Comparison of ENCODE assay signal across 8 mouse cellular contexts in the genomic region with DNA sequence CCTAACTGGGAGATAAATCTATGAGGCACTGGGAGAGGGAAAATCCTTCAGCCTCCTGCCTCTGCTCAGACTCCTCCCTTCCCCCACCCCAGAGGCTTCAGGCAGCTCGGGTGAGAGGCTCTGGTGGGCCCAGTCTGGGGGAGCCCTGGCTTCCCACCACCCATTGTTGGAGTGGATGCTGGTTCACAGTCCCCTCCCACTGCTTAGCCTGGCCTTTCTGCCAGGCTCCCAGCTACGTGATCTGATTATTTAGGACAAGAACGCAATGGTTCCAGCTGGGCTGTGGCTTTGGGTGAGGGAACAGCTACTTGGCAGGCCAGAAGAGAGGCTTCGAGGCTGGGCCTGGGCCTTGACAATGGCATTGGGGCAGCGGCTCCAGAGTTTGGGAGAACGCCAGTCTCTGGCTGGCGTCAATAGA. TPM values are rescaled to one million over a fixed set of nuclear protein-coding genes. Genes with fewer than 3 reads are reported as not detected.
A peak's percentile ranks its signal among the peaks of the same experiment; 100 is the strongest.
DNase-seq lines count a peak whose midpoint lies in the region; ATAC-seq lines count a peak whose summit lies in the region.

No protein-coding gene starts in this region.

- H3K27me3 ChIP-seq in heart, embryonic 14.5 days (ENCODE audit: control insufficient read depth, insufficient read depth, low read length) = no peaks in the 10 kb centered on the region; the same call in 1 of the 2 replicates
- no peaks in the 10 kb centered on the region for H3K27me3 ChIP-seq in hindbrain, embryonic 11.5 days (ENCODE audit: control insufficient read depth, insufficient read depth, low read length)

- no peak for ATAC-seq in heart, embryonic 14.5 days (ENCODE audit: insufficient number of reproducible peaks, insufficient read depth, low FRiP score, low read depth)
- peak; percentile 90 for ATAC-seq in hindbrain, embryonic 11.5 days (ENCODE audit: low FRiP score)

- no peak for DNase-seq in heart, postnatal 4 days
- peak; percentile 43 to 50 for DNase-seq in adrenal gland, postnatal 4 days (ENCODE audit: low spot score in 2 of 2)
- DNase-seq in hindbrain, embryonic 11.5 days (ENCODE audit: low spot score) = peak; percentile 68
- DNase-seq in left cerebral cortex, postnatal 36 days (ENCODE audit: low spot score in 2 of 2) = peak; percentile 25 to 27
- DNase-seq in right cerebral cortex, adult 18-20 months = peak; percentile 63
- DNase-seq in thymus, postnatal 0 days (ENCODE audit: low spot score) = no peak
- no peak for DNase-seq in gastrocnemius, postnatal 36 days

- no peak overlapping the region for H3K4me2 ChIP-seq in heart, embryonic 14.5 days (ENCODE audit: low read length)
- no peak overlapping the region for H3K4me2 ChIP-seq in hindbrain, embryonic 11.5 days (replicated peaks; ENCODE audit: low read depth, low read length)

- H3K36me3 ChIP-seq in heart, embryonic 14.5 days (ENCODE audit: control insufficient read depth, insufficient read depth, low read length) = no peaks in the 10 kb centered on the region
- H3K36me3 ChIP-seq in hindbrain, embryonic 11.5 days (ENCODE audit: control insufficient read depth, insufficient read depth, low read length) = no peaks in the 10 kb centered on the region

- H3K27ac ChIP-seq in heart, embryonic 14.5 days (replicated peaks in 1 of 2; ENCODE audit: control insufficient read depth in 1 of 2, insufficient read depth in 1 of 2, low read depth in 2 of 2, low read length in 2 of 2) = no peak overlapping the region
- H3K27ac ChIP-seq in hindbrain, embryonic 11.5 days (ENCODE audit: low read depth, low read length) = peak overlapping the region; percentile 78

- H3K4me3 ChIP-seq in heart, embryonic 14.5 days (ENCODE audit: control insufficient read depth in 1 of 2, insufficient read depth in 1 of 2, low read depth in 1 of 2, low read length in 2 of 2) = no peak overlapping the region
- no peak overlapping the region for H3K4me3 ChIP-seq in hindbrain, embryonic 11.5 days (ENCODE audit: low read depth, low read length)

- WGBS in heart, embryonic 14.5 days = 49% methylated on average over 7 of the region's 7 CpGs
- 33% methylated on average over 7 of the region's 7 CpGs for WGBS in hindbrain, embryonic 11.5 days

- H3K9me3 ChIP-seq in heart, embryonic 14.5 days (ENCODE audit: control insufficient read depth, low read length) = no peaks in the 10 kb centered on the region
- H3K9me3 ChIP-seq in hindbrain, embryonic 11.5 days (ENCODE audit: control insufficient read depth, low read length) = no peaks in the 10 kb centered on the region

- peaks cover 7 to 12% of the 10 kb centered on the region in 2 experiments for H3K4me1 ChIP-seq in heart, embryonic 14.5 days (ENCODE audit: control insufficient read depth in 2 of 2, insufficient read depth in 2 of 2, low read length in 2 of 2)
- H3K4me1 ChIP-seq in hindbrain, embryonic 11.5 days (replicated peaks; ENCODE audit: control insufficient read depth, insufficient read depth, low read length) = peaks cover 10% of the 10 kb centered on the region

- intact Hi-C loops in left cerebral cortex, postnatal 36 days (cut with DNase I) = no loop called here
- intact Hi-C loops in gastrocnemius, postnatal 36 days (cut with DNase I) = no loop called here

- peak overlapping the region; percentile 8; the same call in 1 of the 2 replicates for H3K9ac ChIP-seq in heart, embryonic 14.5 days (ENCODE audit: low read length)
- peak overlapping the region; percentile 47 for H3K9ac ChIP-seq in hindbrain, embryonic 11.5 days (ENCODE audit: low read depth, low read length)

RNA-seq across cellular contexts. Expression of a gene that starts 30.6 kb away (rescaled TPM):
- polyA plus RNA-seq in heart, embryonic 14.5 days (2014; fragmentation: Nextera tagmentation; extraction: Ambion mirVana) = 2.2 and 3.0 TPM in 2 replicates
- 1 to 10 TPM; 8.9 to 9.0 TPM for total RNA-seq in heart, postnatal 4 days (2021)
- total RNA-seq in adrenal gland, postnatal 4 days (2021) = 10 to 100 TPM; 10.1 to 15.9 TPM
- polyA plus RNA-seq in hindbrain, embryonic 11.5 days (2014; fragmentation: Nextera tagmentation; extraction: Ambion mirVana) = 17.4 and 21.2 TPM in 2 replicates
- 1 to 10 TPM; 6.2 to 7.4 TPM for total RNA-seq in left cerebral cortex, postnatal 36 days (2021)
- polyA plus RNA-seq in thymus, postnatal 0 days (2015; fragmentation: Nextera tagmentation; extraction: Ambion mirVana) = 1.4 and 1.5 TPM in 2 replicates
- 10 to 100 TPM; 14.1 to 15.9 TPM for total RNA-seq in gastrocnemius, postnatal 36 days (2021)

Comparison
In these comparisons a context has a peak if more than half of its experiments do, and no peak if none do; other contexts are left out.
1. DNase-seq: peak in adrenal gland, postnatal 4 days (2 of 2), hindbrain, embryonic 11.5 days (single experiment), left cerebral cortex, postnatal 36 days (2 of 2) and right cerebral cortex, adult 18-20 months (single experiment); none in heart, postnatal 4 days (single experiment), thymus, postnatal 0 days (single experiment) and gastrocnemius, postnatal 36 days (0 of 2).